Mouse (Mus musculus): ENCODE results near the gene Emp3. TPM values are rescaled to one million over a fixed set of nuclear protein-coding genes. Genes with fewer than 3 reads are reported as not detected.
A peak's percentile ranks its signal among the peaks of the same experiment; 100 is the strongest.
"Not testable (repeated sequence)": the region's sequence is repeated elsewhere in the genome, so short reads cannot be mapped to it uniquely, and the experiment has no call there.

The Emp3 gene
- polyA plus RNA-seq, 1 experiment from 2014 or later = 57.7 TPM

GRCm38 (mm10) chr7:45895931-45896516 is 25.2 kb downstream of the Emp3 start:
- H3K9me3 ChIP-seq (ENCODE audit: low read length) = no peaks in the 10 kb centered on the region
- peaks cover 6% of the 10 kb centered on the region for H3K4me1 ChIP-seq (ENCODE audit: insufficient read depth)
- DNase-seq (no peak), ATAC-seq (no peak)
- no peak overlapping the region for H3K4me3 ChIP-seq (ENCODE audit: low read depth, low read length)
- WGBS (ENCODE audit: insufficient replicate concordance) = 71% methylated on average over 6 of the region's 6 CpGs
- no peaks in the 10 kb centered on the region; the same call in 1 of the 2 replicates for H3K36me3 ChIP-seq (replicated peaks; ENCODE audit: insufficient read depth, low read length)
- TF ChIP-seq EP300 (IDR thresholded peaks at IDR 0.05; ENCODE audit: low read depth) = no peak
- TF ChIP-seq CTCF (IDR thresholded peaks at IDR 0.05; ENCODE audit: low read depth) = no peak
- H3K9ac ChIP-seq (replicated peaks) = no peak overlapping the region; the same call in 1 of the 2 replicates
- H3K27me3 ChIP-seq (ENCODE audit: insufficient read depth, low read length) = no peaks in the 10 kb centered on the region
- peak overlapping the region; percentile 30; the same call in 1 of the 2 replicates for H3K27ac ChIP-seq (ENCODE audit: low read depth)
- H3K4me2 ChIP-seq (ENCODE audit: low read depth, low read length) = peak overlapping the region; percentile 52

- Histone ChIP-seq H3K36me3 (replicated peaks; ENCODE audit: insufficient read depth, low read length) (no peaks in the 10 kb centered on the region), H3K4me3 (ENCODE audit: low read depth, low read length) (no peak overlapping the region), H3K9me3 (ENCODE audit: low read length) (no peaks in the 10 kb centered on the region), H3K4me2 (ENCODE audit: low read depth, low read length) (no peak overlapping the region), H3K9ac (replicated peaks) (no peak overlapping the region), H3K27ac (ENCODE audit: low read depth) (no peak overlapping the region), H3K4me1 (ENCODE audit: insufficient read depth) (peaks cover 6% of the 10 kb centered on the region), H3K27me3 (ENCODE audit: insufficient read depth, low read length) (no peaks in the 10 kb centered on the region)
- DNase-seq (no peak), ATAC-seq (no peak)
- TF ChIP-seq CTCF (IDR thresholded peaks at IDR 0.05; ENCODE audit: low read depth) = no peak
- no peak for TF ChIP-seq EP300 (IDR thresholded peaks at IDR 0.05; ENCODE audit: low read depth)
- WGBS (ENCODE audit: insufficient replicate concordance) = 66% methylated on average over 2 of the region's 2 CpGs
Measured at GRCm38 (mm10) chr7:45892651-45893050, 28.6 kb downstream of the Emp3 start.

- no peak overlapping the region for H3K4me3 ChIP-seq (ENCODE audit: low read depth, low read length)
- H3K27ac ChIP-seq (ENCODE audit: low read depth) = no peak overlapping the region
- H3K36me3 ChIP-seq (replicated peaks; ENCODE audit: insufficient read depth, low read length) = peaks cover 22% of the 10 kb centered on the region
- no peaks in the 10 kb centered on the region for H3K27me3 ChIP-seq (ENCODE audit: insufficient read depth, low read length)
- WGBS (ENCODE audit: insufficient replicate concordance) = 25% methylated on average over 3 of the region's 3 CpGs
- TF ChIP-seq CTCF (IDR thresholded peaks at IDR 0.05; ENCODE audit: low read depth) = no peak
- no peak for TF ChIP-seq EP300 (IDR thresholded peaks at IDR 0.05; ENCODE audit: low read depth)
- H3K4me1 ChIP-seq (ENCODE audit: insufficient read depth) = no peaks in the 10 kb centered on the region
- no peaks in the 10 kb centered on the region for H3K9me3 ChIP-seq (ENCODE audit: low read length)
- DNase-seq (peak; percentile 20), ATAC-seq (no peak)
- H3K9ac ChIP-seq (replicated peaks) = no peak overlapping the region
- H3K4me2 ChIP-seq (ENCODE audit: low read depth, low read length) = no peak overlapping the region
Measured at GRCm38 (mm10) chr7:45887246-45887645, 34.0 kb downstream of the Emp3 start.

- Histone ChIP-seq H3K4me2 (ENCODE audit: low read depth, low read length) (no peak overlapping the region), H3K36me3 (replicated peaks; ENCODE audit: insufficient read depth, low read length) (peaks cover 57% of the 10 kb centered on the region), H3K27ac (ENCODE audit: low read depth) (no peak overlapping the region), H3K4me3 (ENCODE audit: low read depth, low read length) (no peak overlapping the region), H3K27me3 (ENCODE audit: insufficient read depth, low read length) (no peaks in the 10 kb centered on the region), H3K9ac (replicated peaks) (no peak overlapping the region), H3K4me1 (ENCODE audit: insufficient read depth) (no peaks in the 10 kb centered on the region), H3K9me3 (ENCODE audit: low read length) (no peaks in the 10 kb centered on the region)
- WGBS (ENCODE audit: insufficient replicate concordance) = 87% methylated on average over 2 of the region's 2 CpGs
- DNase-seq = no peak
- TF ChIP-seq EP300 (IDR thresholded peaks at IDR 0.05; ENCODE audit: low read depth) (no peak), CTCF (IDR thresholded peaks at IDR 0.05; ENCODE audit: low read depth) (no peak)
- ATAC-seq = no peak
Measured at GRCm38 (mm10) chr7:45881011-45881410, 40.2 kb downstream of the Emp3 start.

- DNase-seq (no peak), ATAC-seq (no peak)
- Histone ChIP-seq H3K4me2 (ENCODE audit: low read depth, low read length) (no peak overlapping the region), H3K27me3 (ENCODE audit: insufficient read depth, low read length) (no peaks in the 10 kb centered on the region), H3K36me3 (replicated peaks; ENCODE audit: insufficient read depth, low read length) (peaks cover 62% of the 10 kb centered on the region), H3K4me1 (ENCODE audit: insufficient read depth) (no peaks in the 10 kb centered on the region), H3K4me3 (ENCODE audit: low read depth, low read length) (no peak overlapping the region), H3K27ac (ENCODE audit: low read depth) (no peak overlapping the region), H3K9me3 (ENCODE audit: low read length) (no peaks in the 10 kb centered on the region), H3K9ac (replicated peaks) (no peak overlapping the region)
- 93% methylated on average over 4 of the region's 4 CpGs for WGBS (ENCODE audit: insufficient replicate concordance)
- no peak for TF ChIP-seq CTCF (IDR thresholded peaks at IDR 0.05; ENCODE audit: low read depth)
- no peak for TF ChIP-seq EP300 (IDR thresholded peaks at IDR 0.05; ENCODE audit: low read depth)
Measured at GRCm38 (mm10) chr7:45880531-45880930, 40.7 kb downstream of the Emp3 start.

GRCm38 (mm10) chr7:45878278-45878677 is 42.9 kb downstream of the Emp3 start, which contains the start of gene Grin2d:
Gene Grin2d, minus strand, starts transcription at chr7:45878378.
- WGBS (ENCODE audit: insufficient replicate concordance) = 81% methylated on average over 1 of the region's 1 CpGs

More at GRCm38 (mm10) chr7:45878278-45878677, 42.9 kb downstream of the Emp3 start, which contains the start of gene Grin2d:
- H3K4me3 ChIP-seq (ENCODE audit: low read depth, low read length); H3K27me3 ChIP-seq (ENCODE audit: insufficient read depth, low read length); DNase-seq; ATAC-seq; H3K27ac ChIP-seq (ENCODE audit: low read depth); H3K4me2 ChIP-seq (ENCODE audit: low read depth, low read length); H3K9ac ChIP-seq (replicated peaks); H3K9me3 ChIP-seq (ENCODE audit: low read length): not testable (repeated sequence)
- peaks cover 61% of the 10 kb centered on the region for H3K36me3 ChIP-seq (replicated peaks; ENCODE audit: insufficient read depth, low read length)
- peaks cover 13% of the 10 kb centered on the region for H3K4me1 ChIP-seq (ENCODE audit: insufficient read depth)

Measured in liver, postnatal 0 days (tissue).